Mouse (Mus musculus): ENCODE results near the gene Bola2.
"Not testable (repeated sequence)": the region's sequence is repeated elsewhere in the genome, so short reads cannot be mapped to it uniquely, and the experiment has no call there.

The Bola2 gene

DNA sequence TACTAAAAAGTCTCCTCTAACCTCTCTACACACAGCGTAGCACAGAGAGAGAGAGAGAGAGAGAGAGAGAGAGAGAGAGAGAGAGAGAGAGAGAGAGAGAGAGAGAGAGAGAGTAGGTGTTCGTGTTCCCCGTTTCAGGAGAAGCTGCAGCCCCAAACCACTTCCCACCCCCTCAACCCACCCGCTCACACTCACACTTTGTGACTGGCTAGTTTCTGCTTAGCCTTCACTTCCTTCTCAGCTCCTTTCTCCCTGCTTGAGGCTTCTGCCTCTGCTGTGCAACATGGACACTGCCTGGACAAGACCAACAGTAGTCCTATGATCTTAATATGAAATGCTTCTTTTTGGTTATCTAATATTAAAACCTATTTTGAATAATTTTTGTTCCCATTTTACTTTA lies 15.1 kb downstream of the Bola2 start:
- DNase-seq, result no peak

- DNase-seq, result no peak
Observed at GRCm38 (mm10) chr7:126711910-126712309, 16.7 kb downstream of the Bola2 start.

DNA sequence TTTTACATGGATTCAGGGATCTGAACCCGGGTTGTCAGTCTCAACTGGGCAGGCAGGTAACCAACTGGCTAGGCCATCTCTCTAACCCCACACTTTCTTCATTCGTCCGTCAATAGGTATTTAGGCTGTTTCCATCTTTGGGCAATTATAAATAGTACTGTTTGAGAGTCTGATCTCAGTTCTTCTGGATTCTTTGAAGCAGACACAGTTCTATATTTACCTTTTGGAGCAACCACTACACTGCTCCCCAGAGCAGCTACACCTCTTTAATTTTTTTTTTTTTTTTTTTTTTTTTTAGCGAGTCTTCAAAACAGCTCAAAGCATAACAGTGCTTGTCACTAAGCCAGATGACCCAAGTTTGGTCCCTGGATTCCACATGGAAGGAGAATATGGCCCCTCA lies 20.5 kb downstream of the Bola2 start:
- no peak for DNase-seq

DNA sequence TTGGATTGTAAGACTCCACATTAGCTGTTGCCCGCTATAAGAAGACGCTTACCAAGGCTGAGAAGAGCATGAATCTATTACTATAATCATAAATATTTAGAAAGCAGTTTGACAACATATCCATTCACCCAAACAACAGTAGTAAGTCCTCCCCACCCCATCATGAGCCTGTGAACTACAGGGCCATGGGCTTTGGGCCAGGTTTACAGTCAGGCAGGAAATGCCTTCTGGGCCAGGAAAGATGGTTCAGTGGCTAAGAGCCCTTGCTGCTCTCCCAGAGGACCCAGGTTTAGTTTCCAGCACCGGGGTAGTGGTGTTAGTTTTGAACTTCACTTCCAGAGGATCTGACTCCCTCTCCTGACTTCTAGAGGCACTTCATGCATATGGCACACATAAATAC lies 22.4 kb downstream of the Bola2 start:
- DNase-seq, result no peak

DNA sequence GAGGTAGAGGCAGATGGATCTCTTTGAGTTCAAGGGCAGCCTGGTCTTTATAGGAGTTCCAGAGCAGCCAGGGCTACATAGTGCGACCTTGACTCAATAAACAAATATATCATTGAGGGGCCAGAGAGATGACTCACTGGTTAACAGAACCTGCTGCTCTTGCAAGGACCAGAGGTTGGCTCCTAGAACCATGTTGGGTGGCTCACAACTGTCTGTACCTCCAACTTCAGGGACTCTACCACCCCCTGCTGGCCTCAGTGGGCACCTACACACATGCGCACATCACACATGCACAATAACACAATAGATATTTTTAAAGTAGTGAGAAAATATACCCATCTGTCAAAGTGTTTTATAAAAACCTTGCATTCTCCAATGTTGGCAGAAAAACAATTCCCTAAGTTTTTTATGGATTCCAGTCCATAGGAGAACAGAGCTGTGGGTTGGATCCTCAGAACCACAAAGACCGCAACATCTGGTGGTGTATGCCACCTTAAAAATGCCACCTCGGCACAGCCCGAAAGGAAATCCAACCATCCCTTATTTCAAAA lies 23.7 kb downstream of the Bola2 start:
- no peak for DNase-seq

DNA sequence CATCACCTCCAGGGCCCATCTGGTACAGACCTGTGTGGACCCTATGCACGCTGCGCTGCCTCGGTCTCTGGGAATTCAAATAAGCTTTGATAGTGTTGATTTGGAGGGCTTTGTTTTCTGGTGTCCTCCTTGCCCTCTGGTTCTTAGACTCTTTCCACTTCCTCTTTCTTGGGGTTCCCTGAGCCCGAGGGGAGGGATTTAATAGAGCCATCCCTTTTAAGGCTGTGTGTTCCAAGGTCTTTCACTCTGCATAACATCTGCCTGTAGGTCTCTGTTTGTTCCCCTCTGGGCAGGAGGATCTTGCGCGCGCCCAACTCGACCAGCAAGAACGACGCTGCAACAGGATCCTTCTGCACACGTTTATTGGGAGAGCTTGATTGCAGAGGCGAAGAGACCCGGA lies 26.4 kb downstream of the Bola2 start:
- DNase-seq, result no peak

- no peak for DNase-seq
Observed at GRCm38 (mm10) chr7:126725077-126725476, 29.9 kb downstream of the Bola2 start.

DNA sequence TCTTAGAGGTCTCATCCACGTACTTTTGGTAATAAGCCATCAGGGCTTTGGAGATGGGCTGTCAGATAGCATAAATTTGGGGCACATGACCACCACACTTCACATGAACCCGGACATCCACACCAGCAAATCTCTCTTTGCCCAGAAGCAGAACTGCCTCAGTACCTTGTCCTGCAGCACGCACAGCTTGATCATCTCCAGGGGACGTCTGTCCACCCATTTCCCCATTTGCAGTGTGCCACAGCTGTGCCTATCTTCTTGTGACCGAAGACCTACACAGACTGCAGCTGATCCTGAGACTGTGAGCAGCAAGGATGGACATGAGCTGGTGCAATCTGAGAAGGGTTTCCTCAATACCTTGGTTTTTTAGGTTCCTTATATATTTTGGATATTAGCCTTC lies 30.5 kb downstream of the Bola2 start:
- DNase-seq, result no peak

- DNase-seq, result not testable (repeated sequence)
Observed at GRCm38 (mm10) chr7:126730256-126730789, 35.1 kb downstream of the Bola2 start.

DNA sequence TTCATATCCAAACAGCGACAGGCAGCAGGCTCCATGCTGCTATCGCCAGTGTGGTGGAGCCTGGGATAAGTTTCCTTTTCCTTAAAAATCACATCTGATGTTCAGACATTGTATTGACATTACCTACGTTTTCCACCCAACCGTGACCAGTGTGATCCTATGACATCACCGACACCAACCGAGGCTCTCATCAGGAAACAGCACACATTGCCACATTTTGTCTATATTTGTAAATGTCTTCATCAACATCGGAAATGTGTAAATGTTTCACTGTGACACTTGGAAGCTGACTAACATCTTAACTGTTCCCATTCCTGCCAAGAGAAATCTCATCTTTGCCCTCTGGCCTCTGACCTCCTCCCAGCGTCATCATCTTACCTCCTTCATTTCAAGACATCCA lies 40.9 kb downstream of the Bola2 start:
- no peak for DNase-seq

DNA sequence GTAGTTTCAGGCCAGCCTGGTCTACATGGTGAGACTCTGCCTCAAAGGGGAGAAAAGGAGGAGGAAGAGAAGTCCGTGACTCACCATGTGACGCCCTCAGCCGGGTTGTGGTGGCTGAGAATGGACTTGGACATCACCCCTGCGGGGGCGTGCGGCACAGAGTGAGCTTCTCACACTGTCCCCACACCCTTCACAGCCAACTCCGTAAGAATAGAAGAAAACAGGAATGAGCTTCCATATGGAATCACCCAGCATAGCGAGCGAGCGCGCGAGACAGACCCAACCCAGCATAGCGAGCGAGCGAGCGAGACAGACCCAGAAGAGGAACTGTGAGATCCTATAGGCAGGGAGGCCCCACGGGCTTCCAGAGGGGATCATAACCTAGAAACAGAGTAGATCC lies 44.4 kb downstream of the Bola2 start:
- DNase-seq, result no peak

GRCm38 (mm10) chr7:126740132-126740735 lies 45.0 kb downstream of the Bola2 start:
- DNase-seq, result no peak

DNA sequence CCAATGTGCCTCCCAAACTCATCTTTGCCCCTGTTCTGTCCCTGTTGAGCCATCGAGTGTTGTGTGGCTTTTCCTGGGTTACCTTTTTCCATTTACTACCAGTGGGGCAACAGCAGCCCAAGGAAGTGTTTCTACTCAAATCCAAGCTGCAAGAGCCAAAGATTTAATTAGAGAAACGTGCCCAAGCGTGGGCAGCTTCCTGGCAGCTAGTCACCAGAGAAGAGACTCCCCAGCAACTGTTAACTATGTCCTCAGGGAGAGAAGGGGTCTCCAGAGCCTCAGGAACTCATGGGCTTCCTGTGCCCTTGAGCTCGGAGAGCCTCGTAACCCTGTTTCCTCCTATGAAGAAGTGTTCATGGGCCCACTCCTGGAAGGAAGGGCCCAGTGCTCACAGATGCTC lies 45.8 kb downstream of the Bola2 start:
- no peak for DNase-seq

DNA sequence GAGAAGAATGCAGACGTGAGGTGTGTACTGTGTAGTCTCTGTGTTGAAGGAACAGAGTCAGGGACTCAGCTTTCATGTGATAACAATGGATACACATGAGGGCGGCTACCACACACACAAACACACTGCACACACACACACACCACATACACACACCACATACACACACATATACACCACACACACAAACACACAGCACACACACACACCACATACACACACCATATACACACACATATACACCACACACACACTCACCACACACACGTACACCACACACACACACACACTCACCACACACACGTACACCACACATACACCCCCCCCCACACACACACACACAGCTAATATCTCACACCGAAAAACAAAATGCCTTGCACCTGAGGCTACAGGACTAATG lies 46.3 kb downstream of the Bola2 start:
- DNase-seq, result no peak

- no peak for DNase-seq
Observed at GRCm38 (mm10) chr7:126741964-126742482, 46.8 kb downstream of the Bola2 start.

- DNase-seq, result no peak
Observed at GRCm38 (mm10) chr7:126746066-126746465, 50.9 kb downstream of the Bola2 start.

DNA sequence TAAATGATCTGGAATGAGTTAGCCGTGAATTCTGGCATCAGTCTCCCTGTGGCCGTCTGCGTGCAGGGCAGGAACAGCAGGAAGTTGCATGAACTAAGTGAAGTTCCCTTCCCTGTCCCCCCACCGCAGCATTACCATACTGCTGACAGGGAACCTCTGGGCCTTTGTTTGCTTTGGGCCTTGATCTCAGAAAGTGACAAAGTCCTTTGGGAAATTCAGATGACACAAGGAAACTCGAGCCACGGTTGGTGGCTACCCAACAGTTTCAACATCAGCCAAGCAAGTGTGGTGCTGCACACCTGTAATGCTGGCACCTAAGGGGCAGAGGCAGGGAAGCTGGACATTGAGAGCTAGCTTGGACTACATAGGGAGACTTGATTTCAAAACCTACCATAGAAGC lies 51.6 kb downstream of the Bola2 start:
- DNase-seq, result no peak

DNA sequence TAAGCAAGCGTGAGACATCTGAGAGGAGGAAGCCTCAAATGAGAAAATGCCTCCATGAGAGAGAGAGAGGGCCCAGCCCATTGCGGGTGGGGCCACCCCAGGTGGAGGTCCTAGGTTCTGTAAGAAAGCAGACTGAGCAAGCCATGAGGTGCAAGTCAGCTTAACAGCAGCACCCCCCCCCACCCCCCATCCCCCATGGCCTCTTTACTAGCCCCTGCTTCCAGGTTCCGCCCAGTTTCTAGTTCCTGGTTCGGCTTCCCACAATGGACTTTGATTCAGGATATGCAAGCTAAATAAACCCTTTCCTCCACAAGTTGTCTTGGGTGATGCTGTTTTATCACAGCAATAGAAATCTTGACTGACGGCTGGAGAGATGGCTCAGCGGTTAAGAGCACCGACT lies 53.6 kb downstream of the Bola2 start:
- no peak for DNase-seq
